Mouse (Mus musculus) layer of hippocampus, adult 9-11 months (tissue): ENCODE results near the gene Zfhx3.

ENCODE experiments used
- DNase-seq: peaks from one replicate; pipeline ENCODE4 v3.0.0; 2022

Zfhx3 gene

GRCm38 (mm10) chr8:108956416-108956815 lies 1014.0 kb downstream of the Zfhx3 start:
- DNase-seq = no peak

GRCm38 (mm10) chr8:108962516-108962915 lies 1020.1 kb downstream of the Zfhx3 start:
- no peak for DNase-seq

- no peak for DNase-seq
Observed at GRCm38 (mm10) chr8:108963181-108963580, 1020.7 kb downstream of the Zfhx3 start.

GRCm38 (mm10) chr8:108966041-108966440 lies 1023.6 kb downstream of the Zfhx3 start:
- DNase-seq = no peak

GRCm38 (mm10) chr8:108973639-108974325 lies 1031.3 kb downstream of the Zfhx3 start:
- DNase-seq = peak; percentile 42

GRCm38 (mm10) chr8:108977693-108978361 lies 1035.4 kb downstream of the Zfhx3 start:
- DNase-seq = no peak

GRCm38 (mm10) chr8:108978362-108978750 lies 1035.9 kb downstream of the Zfhx3 start:
- DNase-seq = no peak

- no peak for DNase-seq
Observed at GRCm38 (mm10) chr8:108984904-108985303, 1042.5 kb downstream of the Zfhx3 start.

- DNase-seq = no peak
Observed at GRCm38 (mm10) chr8:108989841-108990240, 1047.4 kb downstream of the Zfhx3 start.

GRCm38 (mm10) chr8:108990537-108990936 lies 1048.1 kb downstream of the Zfhx3 start:
- no peak for DNase-seq

- DNase-seq = no peak
Observed at GRCm38 (mm10) chr8:108991395-108991794, 1049.0 kb downstream of the Zfhx3 start.

GRCm38 (mm10) chr8:108993718-108994117 lies 1051.3 kb downstream of the Zfhx3 start:
- DNase-seq = no peak

- no peak for DNase-seq
Observed at GRCm38 (mm10) chr8:108994187-108994586, 1051.7 kb downstream of the Zfhx3 start.

- no peak for DNase-seq
Observed at GRCm38 (mm10) chr8:108994880-108995279, 1052.4 kb downstream of the Zfhx3 start.

GRCm38 (mm10) chr8:108997334-108997733 lies 1054.9 kb downstream of the Zfhx3 start:
- DNase-seq = no peak

- DNase-seq = no peak
Observed at GRCm38 (mm10) chr8:108999297-109000249, 1057.1 kb downstream of the Zfhx3 start.

GRCm38 (mm10) chr8:109001031-109001430 lies 1058.6 kb downstream of the Zfhx3 start:
- no peak for DNase-seq

GRCm38 (mm10) chr8:109001923-109002322 lies 1059.5 kb downstream of the Zfhx3 start:
- no peak for DNase-seq

GRCm38 (mm10) chr8:109006986-109007385 lies 1064.5 kb downstream of the Zfhx3 start:
- DNase-seq = no peak
